Mouse (Mus musculus) spleen, adult 2 months (tissue): ENCODE data around the gene Wnk2. TPM values are rescaled to one million over a fixed set of nuclear protein-coding genes. Genes with fewer than 3 reads are reported as not detected.

Experiments used
- DNase-seq, 2 experiments: peaks; one replicate each; pipeline versions ENCODE4 v3.0.0 to v3.0.0-alpha.2; 2012 to 2021; ENCODE audit warnings: low spot score in 2 of 2, low read depth in 1 of 2
- H3K27ac ChIP-seq: fragments of 200-500 bp; 2 replicates; pipeline ENCODE4 v1.5.1; 2012; ENCODE audit warnings: low read length, inconsistent platforms; ENCODE audit not compliant: insufficient read depth
- H3K27me3 ChIP-seq: fragments of 200-500 bp; 2 replicates; pipeline ENCODE4 v1.6.1; 2012; ENCODE audit warnings: mild to moderate bottlenecking, moderate library complexity, low read length, inconsistent platforms; ENCODE audit not compliant: control insufficient read depth, insufficient read depth
- H3K36me3 ChIP-seq: fragments of 200-500 bp; 2 replicates; pipeline ENCODE4 v1.6.1; 2012; ENCODE audit warnings: mild to moderate bottlenecking, low read length, inconsistent platforms; ENCODE audit not compliant: control insufficient read depth, insufficient read depth
- H3K4me1 ChIP-seq: fragments of 200-500 bp; 2 replicates; pipeline ENCODE4 v1.6.1; 2011; ENCODE audit warnings: inconsistent platforms; ENCODE audit not compliant: control insufficient read depth, insufficient read depth, insufficient read length
- H3K4me3 ChIP-seq: fragments of 200-500 bp; 2 replicates; pipeline ENCODE4 v1.5.1; 2011; ENCODE audit warnings: mild to moderate bottlenecking, inconsistent platforms; ENCODE audit not compliant: insufficient read depth, insufficient read length; ENCODE audit errors: extremely low read depth
- CTCF ChIP-seq: fragments of 200-500 bp; IDR thresholded peaks from 2 replicates; pipeline ENCODE4 v1.5.1; 2011; ENCODE audit warnings: mild to moderate bottlenecking, inconsistent platforms; ENCODE audit not compliant: insufficient read depth, insufficient read length, insufficient replicate concordance; ENCODE audit errors: extremely low read depth
- POLR2A ChIP-seq: fragments of 200-500 bp; IDR thresholded peaks from 2 replicates; pipeline ENCODE4 v1.6.1; 2011; ENCODE audit warnings: low read depth, low read length, inconsistent platforms
- WGBS: fragments of 180-500 bp; shearing (Covaris S2); methylation state at CpG from one replicate; pipeline ENCODE4 v1.1.7; 2018; 5-methylcytosine and 5-hydroxymethylcytosine counted together
- polyA plus RNA-seq: library from polyadenylated mRNA; depleted of rRNA; stranded (reverse); fragments of >200 nt; gene quantifications from 2 replicates; pipeline ENCODE4 v1.2.3, GENCODE M21; 2012

Gene Wnk2
- polyA plus RNA-seq, 1 experiment, result 0.62 TPM

DNA sequence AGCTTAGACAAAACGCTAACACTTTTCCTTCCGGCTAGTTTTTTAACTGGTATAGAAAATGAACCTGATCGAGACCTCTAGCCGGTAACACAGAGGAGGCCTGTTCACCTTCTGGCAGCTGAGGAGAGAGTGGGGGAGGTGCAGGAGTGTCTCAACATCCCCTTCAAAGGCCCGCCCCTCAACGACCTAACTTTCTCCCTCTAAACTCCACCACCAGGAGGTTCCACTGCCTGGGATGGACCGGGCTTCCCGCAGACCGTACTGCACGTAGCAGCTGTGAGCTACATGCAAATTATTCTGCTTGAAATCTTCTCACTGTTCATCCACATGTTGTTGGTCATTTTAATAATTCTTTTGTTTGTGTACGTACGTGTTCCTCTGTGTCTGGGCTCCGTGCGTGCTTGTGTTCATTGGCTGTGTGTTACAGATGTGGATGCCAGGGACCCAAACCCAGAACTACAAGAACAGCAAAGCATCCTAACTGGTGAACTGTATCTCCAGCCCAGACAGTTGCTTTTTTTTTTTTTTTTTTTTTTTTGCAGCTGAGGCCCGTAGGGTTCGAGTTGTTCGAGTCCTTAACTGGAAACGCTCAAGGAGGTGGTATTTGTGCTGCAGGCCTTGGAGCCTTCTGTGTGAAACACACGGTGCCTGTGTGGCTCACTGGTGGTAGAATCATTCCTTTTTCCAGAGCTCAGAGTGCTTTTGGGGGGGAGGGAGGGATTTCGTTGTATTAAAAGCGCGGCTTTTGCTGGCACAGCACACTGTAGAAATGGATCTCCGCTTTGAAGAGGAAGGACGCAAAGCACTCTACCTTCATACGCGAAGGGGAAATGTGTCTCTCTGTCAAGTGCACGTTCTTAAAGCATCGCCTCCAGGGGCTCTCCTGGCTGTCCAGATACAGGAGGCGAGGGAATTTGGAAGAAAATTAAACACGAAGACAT, 132.2 kb downstream of the Wnk2 start:
- H3K27ac ChIP-seq, result no peak overlapping the region
- TF ChIP-seq CTCF, result no peak
- no peak for TF ChIP-seq POLR2A
- 26% methylated on average over 30 of the region's 30 CpGs for WGBS
- no peaks in the 10 kb centered on the region for H3K36me3 ChIP-seq
- peaks cover 11% of the 10 kb centered on the region; the same call in 1 of the 2 replicates for H3K4me1 ChIP-seq
- peak in 1 of 2 experiments; percentile 24 for DNase-seq
- peak overlapping the region; percentile 43; the same call in 1 of the 2 replicates for H3K4me3 ChIP-seq
- no peaks in the 10 kb centered on the region for H3K27me3 ChIP-seq

DNA sequence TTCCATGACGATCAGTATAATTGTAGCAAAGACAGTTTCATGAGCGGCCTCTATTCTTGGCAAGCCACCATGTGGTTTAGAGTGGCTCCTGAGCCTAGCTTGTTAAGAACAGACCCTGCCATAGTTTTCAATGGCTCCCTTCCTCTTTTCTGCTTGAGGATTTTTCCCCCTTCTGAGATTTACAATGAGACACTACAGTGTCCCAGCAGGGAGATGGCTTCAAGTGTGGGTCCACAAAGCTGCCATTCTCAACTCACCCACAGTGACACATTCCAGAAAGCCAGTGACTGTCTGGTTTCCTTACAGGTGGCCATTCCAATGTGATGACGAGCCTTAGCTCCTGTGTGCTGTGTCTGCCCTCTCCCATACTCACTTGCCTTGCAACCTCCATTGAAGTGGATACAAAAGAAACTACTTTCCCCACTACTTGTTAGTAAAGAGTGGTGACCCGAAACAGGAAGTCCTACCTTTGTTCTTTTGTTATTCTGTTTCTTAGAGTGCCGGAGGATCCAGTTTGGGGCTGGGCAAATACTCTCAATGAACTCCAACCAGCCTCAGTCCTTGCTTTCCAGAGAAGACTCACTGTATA, 134.5 kb downstream of the Wnk2 start:
- WGBS, result 55% methylated on average over 5 of the region's 5 CpGs
- Histone ChIP-seq H3K4me1 (peaks cover 11% of the 10 kb centered on the region; the same call in 1 of the 2 replicates), H3K4me3 (no peak overlapping the region), H3K27me3 (no peaks in the 10 kb centered on the region), H3K27ac (no peak overlapping the region), H3K36me3 (no peaks in the 10 kb centered on the region)
- no peak for TF ChIP-seq POLR2A
- no peak for DNase-seq

DNA sequence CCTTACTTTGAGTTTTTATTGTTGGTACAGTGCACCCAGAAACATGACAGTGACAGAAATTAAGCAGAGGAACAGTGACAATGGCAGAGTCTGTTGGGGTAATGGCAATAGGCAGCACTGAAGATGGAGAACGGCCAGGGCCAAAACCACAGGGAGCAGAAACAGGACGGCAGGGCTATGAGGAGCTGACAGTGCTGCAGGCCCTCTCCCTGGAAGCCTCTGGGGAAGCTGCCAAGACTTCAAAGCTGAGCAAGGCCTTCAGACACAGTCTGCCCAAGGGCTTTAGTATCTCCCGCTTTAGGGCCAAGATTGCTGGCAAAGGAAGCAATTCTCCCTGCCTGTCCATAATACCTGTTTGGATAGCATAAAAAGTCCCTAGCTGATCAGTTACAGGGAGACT, 146.1 kb downstream of the Wnk2 start:
- DNase-seq, result no peak
- TF ChIP-seq CTCF (no peak), POLR2A (no peak)
- no peak overlapping the region for H3K27ac ChIP-seq
- H3K36me3 ChIP-seq, result no peaks in the 10 kb centered on the region
- H3K4me3 ChIP-seq, result no peak overlapping the region
- 64% methylated on average over 3 of the region's 3 CpGs for WGBS
- H3K4me1 ChIP-seq, result no peaks in the 10 kb centered on the region; the same call in 1 of the 2 replicates
- H3K27me3 ChIP-seq, result no peaks in the 10 kb centered on the region

DNA sequence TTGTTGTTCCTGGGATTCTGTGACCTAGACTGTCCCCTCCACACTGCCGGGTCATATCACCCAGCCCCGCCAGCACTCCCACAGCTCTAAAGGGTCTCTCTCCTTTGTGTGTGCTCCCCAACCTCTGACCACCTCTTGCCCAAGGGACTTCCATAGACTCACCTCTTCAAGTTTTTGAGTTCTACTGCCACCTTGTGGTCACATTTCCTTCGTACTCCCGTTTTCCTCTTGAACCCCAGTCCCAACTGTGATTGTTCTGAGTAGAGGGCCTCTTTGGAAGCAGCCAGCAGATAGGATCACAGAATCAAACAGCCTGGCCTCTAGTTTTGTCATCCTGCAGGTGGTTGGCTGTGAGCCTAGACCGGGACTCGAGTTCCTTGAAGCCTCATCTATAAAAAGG, 149.2 kb downstream of the Wnk2 start:
- no peaks in the 10 kb centered on the region for H3K36me3 ChIP-seq
- peak; percentile 44; the same call in 1 of the 2 replicates for TF ChIP-seq CTCF
- TF ChIP-seq POLR2A, result no peak
- H3K27me3 ChIP-seq, result no peaks in the 10 kb centered on the region
- H3K4me3 ChIP-seq, result no peak overlapping the region
- peak in 1 of 2 experiments; percentile 48 for DNase-seq
- H3K27ac ChIP-seq, result no peak overlapping the region
- 9% methylated on average over 6 of the region's 6 CpGs for WGBS
- peaks cover 3% of the 10 kb centered on the region; the same call in 1 of the 2 replicates for H3K4me1 ChIP-seq

DNA sequence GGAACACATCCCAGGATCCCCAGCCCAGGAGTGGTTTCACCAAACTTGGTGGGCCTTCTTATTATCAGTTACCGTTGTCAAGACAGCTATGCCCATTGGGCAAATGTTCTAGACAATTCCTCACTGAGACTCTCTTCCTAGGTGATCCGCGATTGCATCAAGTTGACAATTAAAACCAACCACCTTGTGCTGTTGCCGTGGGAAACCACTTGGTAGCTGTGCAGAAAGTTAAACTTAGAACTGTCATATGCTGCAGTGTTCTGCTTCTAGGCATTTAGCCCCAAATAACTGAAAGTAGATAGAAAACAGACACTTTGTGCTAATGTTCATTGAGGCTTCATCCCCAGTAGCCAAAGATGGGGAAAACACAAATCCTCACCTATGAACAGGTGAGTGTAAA, 151.1 kb downstream of the Wnk2 start:
- Histone ChIP-seq H3K36me3 (no peaks in the 10 kb centered on the region), H3K27me3 (no peaks in the 10 kb centered on the region), H3K4me1 (peaks cover 3% of the 10 kb centered on the region; the same call in 1 of the 2 replicates), H3K4me3 (no peak overlapping the region), H3K27ac (no peak overlapping the region)
- WGBS, result 90% methylated on average over 4 of the region's 4 CpGs
- TF ChIP-seq CTCF (no peak), POLR2A (no peak)
- DNase-seq, result no peak

DNA sequence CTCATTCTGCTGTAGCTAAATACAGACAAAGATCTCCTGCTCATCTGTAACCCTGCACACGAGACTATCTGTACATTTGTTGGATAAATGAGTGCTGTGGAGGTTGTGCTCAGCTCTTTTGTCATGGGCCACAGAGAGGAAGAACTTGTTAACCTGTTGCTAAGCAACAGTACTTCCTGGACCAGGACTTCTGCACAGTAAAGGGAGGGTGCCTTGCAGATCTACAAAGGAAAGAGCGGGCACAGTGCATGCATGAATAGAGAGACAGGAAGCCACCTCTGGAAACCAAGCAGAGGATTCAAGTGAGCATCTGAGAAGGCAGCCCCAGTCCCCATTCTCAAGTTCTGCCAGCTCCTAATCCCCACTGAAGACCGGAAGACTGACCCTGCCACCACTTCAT, 152.9 kb downstream of the Wnk2 start:
- Histone ChIP-seq H3K27me3 (no peaks in the 10 kb centered on the region), H3K4me1 (0 out of 2 replicates have a peak, but pooled peaks cover 3% of the 10 kb centered on the region), H3K36me3 (no peaks in the 10 kb centered on the region), H3K4me3 (no peak overlapping the region), H3K27ac (no peak overlapping the region)
- no peak for TF ChIP-seq POLR2A
- no peak for TF ChIP-seq CTCF
- peak; percentile 21 to 32 for DNase-seq
- 4% methylated on average over 3 of the region's 3 CpGs for WGBS
